Mouse (Mus musculus) heart, postnatal 36 days (tissue): ENCODE results near the gene Trnau1ap. TPM values are rescaled to one million over a fixed set of nuclear protein-coding genes. Genes with fewer than 3 reads are reported as not detected.

Experiments
- DNase-seq, 2 experiments: peaks; one replicate each; pipeline ENCODE4 v3.0.0; 2021 to 2022
- intact Hi-C: fragments of 180-260 bp; cut with DNase I; formaldehyde crosslinking; loops from one replicate; pipeline ENCODE4 v1.15.1; 2025
- total RNA-seq, 2 experiments: library from RNA; stranded (reverse); gene quantifications; 2 replicates each; pipeline ENCODE4 v1.2.3; 2021

Gene Trnau1ap
- total RNA-seq, 2 experiments from 2014 or later: 25.0 to 28.8 TPM

DNA sequence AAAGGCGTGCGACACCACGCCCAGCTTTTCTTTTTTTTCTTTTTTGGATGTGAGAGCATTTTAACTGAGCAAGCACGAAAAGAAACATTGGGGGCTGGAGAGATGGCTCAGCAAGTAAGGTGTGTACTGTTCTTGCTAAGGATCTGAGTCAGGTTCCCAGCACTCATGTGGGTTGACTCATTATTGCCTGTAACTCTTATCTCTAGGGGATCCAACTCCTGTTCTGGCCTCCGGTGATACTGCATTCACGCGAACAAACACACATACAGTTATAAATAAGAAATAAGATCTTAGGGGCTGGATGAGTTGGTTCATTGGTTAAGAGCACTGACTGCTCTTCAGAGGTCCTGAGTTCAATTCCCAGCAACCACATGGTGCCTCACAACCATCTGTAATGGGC lies 66.0 kb downstream of the Trnau1ap start:
- intact Hi-C loops: loop anchor here (10.0 kb wide), 1 partner anchor 179 kb away; no protein-coding TSS in a partner anchor
- no peak for DNase-seq

DNA sequence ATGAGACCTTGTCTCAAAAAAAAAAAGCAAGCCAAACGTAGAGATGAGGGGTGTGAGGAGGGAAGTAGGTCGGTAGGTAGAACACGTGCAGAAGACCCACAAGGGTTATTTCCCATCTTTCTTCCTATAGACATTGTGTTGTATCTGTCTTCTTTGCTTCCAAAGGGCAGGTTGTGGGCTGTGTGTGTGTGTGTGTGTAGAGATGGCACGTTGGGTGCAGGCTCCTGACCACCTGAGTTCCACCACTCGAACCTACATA lies 67.1 kb downstream of the Trnau1ap start:
- intact Hi-C loops: loop anchor here (10.0 kb wide), 1 partner anchor 177 kb away; no protein-coding TSS in a partner anchor
- no peak for DNase-seq

Other genes with a start within 250 kb of the Trnau1ap start
- under 1 TPM; 0.27 to 0.44 TPM for gene Oprd1, start 185.1 kb downstream of the Trnau1ap start, total RNA-seq
- 10 to 100 TPM; 27.6 to 30.5 TPM for gene Ythdf2, start 117.2 kb downstream of the Trnau1ap start, total RNA-seq
- gene Gmeb1, start 67.9 kb downstream of the Trnau1ap start, total RNA-seq: 1 to 10 TPM; 8.8 to 9.6 TPM
- 10 to 100 TPM; 28.2 to 34.8 TPM for gene Taf12, start 55.2 kb downstream of the Trnau1ap start, total RNA-seq
- gene Rab42, start 26.2 kb downstream of the Trnau1ap start, total RNA-seq: under 1 TPM in 1 of 2 experiments, not detected in 1; 0.98 TPM
- gene Rcc1, start 24.1 kb upstream of the Trnau1ap start, total RNA-seq: 1 to 10 TPM; 6.4 to 7.2 TPM
- 10 to 100 TPM; 23.4 to 27.1 TPM for gene Phactr4, start 93.0 kb upstream of the Trnau1ap start, total RNA-seq
- 1 to 10 TPM; 3.4 to 4.3 TPM for gene Med18, start 134.4 kb upstream of the Trnau1ap start, total RNA-seq
- gene Sesn2, start 181.0 kb upstream of the Trnau1ap start, total RNA-seq: 1 to 10 TPM; 3.3 to 4.1 TPM
- gene Atpif1, start 204.1 kb upstream of the Trnau1ap start, total RNA-seq: 100 to 1,000 TPM; 311 to 330 TPM
- 10 to 100 TPM; 50.9 to 63.2 TPM for gene Dnajc8, start 206.0 kb upstream of the Trnau1ap start, total RNA-seq
- gene Ptafr, start 234.5 kb upstream of the Trnau1ap start, total RNA-seq: 1 to 10 TPM; 1.8 to 3.2 TPM